Mouse (Mus musculus) cerebellum, adult 2 months (tissue): ENCODE measurements around the gene Csnka2ip. TPM values are rescaled to one million over a fixed set of nuclear protein-coding genes. Genes with fewer than 3 reads are reported as not detected.

ENCODE experiments used
- DNase-seq, 2 experiments: peaks; one replicate each; pipeline ENCODE4 v3.0.0; 2021
- H3K27ac ChIP-seq: fragments of 200-500 bp; 2 replicates; pipeline ENCODE4 v1.5.1; 2012; ENCODE audit warnings: low read length, control low read depth, inconsistent platforms; ENCODE audit not compliant: insufficient read depth
- H3K27me3 ChIP-seq: fragments of 200-500 bp; 2 replicates; pipeline ENCODE4 v1.6.1; 2012; ENCODE audit warnings: inconsistent platforms, mild to moderate bottlenecking, low read length, moderate library complexity; ENCODE audit not compliant: control insufficient read depth, insufficient read depth
- H3K4me1 ChIP-seq: fragments of 200-500 bp; 2 replicates; pipeline ENCODE4 v1.6.1; 2011; ENCODE audit warnings: low read length; ENCODE audit not compliant: control insufficient read depth, insufficient read depth
- H3K4me3 ChIP-seq: fragments of 200-500 bp; replicated peaks from 2 replicates; pipeline ENCODE3; 2011; ENCODE audit warnings: mild to moderate bottlenecking, low read depth, low read length, control low read depth; ENCODE audit not compliant: insufficient read depth
- CTCF ChIP-seq: fragments of 200-500 bp; IDR thresholded peaks from 2 replicates; pipeline ENCODE4 v1.5.1; 2011; ENCODE audit warnings: low read depth, mild to moderate bottlenecking, control low read depth, low read length, moderate library complexity, borderline replicate concordance; ENCODE audit not compliant: insufficient read depth
- POLR2A ChIP-seq: fragments of 200-500 bp; IDR thresholded peaks from 2 replicates; pipeline ENCODE4 v1.6.1; 2011; ENCODE audit warnings: low read length, control low read depth, borderline replicate concordance; ENCODE audit not compliant: insufficient read depth
- WGBS: fragments of 180-500 bp; shearing (Covaris S2); methylation state at CpG from one replicate; pipeline ENCODE4 v1.1.7; 2018; 5-methylcytosine and 5-hydroxymethylcytosine counted together
- polyA plus RNA-seq: library from polyadenylated mRNA; depleted of rRNA; stranded (reverse); fragments of >200 nt; gene quantifications from 2 replicates; pipeline ENCODE4 v1.2.3, GENCODE M21; 2012; rRNA removed

Csnka2ip gene
- polyA plus RNA-seq, 1 experiment: 0.03 TPM

- Histone ChIP-seq H3K4me3 (no peak overlapping the region), H3K27me3 (no peaks in the 10 kb centered on the region), H3K4me1 (no peaks in the 10 kb centered on the region), H3K27ac (no peak overlapping the region)
- DNase-seq: no peak
- TF ChIP-seq POLR2A (no peak), CTCF (no peak)
- 88% methylated on average over 2 of the region's 2 CpGs for WGBS
Observed at GRCm38 (mm10) chr16:64513423-64513822, 88.8 kb downstream of the Csnka2ip start.

Other genes starting within 250 kb of the Csnka2ip start
- gene 4930453N24Rik, start 168.8 kb upstream of the Csnka2ip start, polyA plus RNA-seq: 17.0 and 18.3 TPM in 2 replicates
- gene Zfp654, start 249.2 kb upstream of the Csnka2ip start, polyA plus RNA-seq: 10.3 and 10.4 TPM in 2 replicates
- gene Cggbp1, start 249.6 kb upstream of the Csnka2ip start, polyA plus RNA-seq: 39.3 and 40.4 TPM in 2 replicates